Mouse (Mus musculus) stomach, postnatal 0 days (tissue): Measurements from ENCODE around the gene Vsig10.
A peak's percentile ranks its signal among the peaks of the same experiment; 100 is the strongest.

Experiments
- CTCF ChIP-seq: IDR thresholded peaks from 2 replicates; pipeline ENCODE4 v1.5.1; 2016; ENCODE audit warnings: antibody characterized with exemption, low read depth, mild to moderate bottlenecking, moderate library complexity
- EP300 ChIP-seq: optimal IDR thresholded peaks from 2 replicates; pipeline ENCODE3; 2016; ENCODE audit warnings: antibody characterized with exemption

DNA sequence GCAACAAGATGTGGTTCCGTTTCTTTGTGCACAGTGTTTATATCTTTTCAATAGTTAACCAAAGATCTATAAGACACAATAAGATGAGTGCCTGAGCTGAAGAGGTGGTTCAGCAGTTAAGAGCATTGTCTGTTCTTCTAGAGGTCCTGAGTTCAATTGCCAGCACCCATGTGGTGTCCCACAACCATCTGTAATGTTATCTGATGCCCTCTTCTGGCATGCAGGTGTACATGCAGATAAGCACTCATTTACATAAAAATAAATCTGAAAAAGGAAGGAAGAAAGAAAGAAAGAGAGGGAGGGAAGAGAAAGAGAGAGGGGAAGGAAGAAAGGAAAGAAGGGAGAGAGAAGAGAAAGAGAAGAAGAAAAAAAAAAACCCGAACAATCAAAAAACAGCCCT lies 12.1 kb upstream of the Vsig10 start:
- TF ChIP-seq EP300: no peak
- peak; percentile 39 for TF ChIP-seq CTCF
